Mouse (Mus musculus): ENCODE data around the gene Sgpp2.

DNA sequence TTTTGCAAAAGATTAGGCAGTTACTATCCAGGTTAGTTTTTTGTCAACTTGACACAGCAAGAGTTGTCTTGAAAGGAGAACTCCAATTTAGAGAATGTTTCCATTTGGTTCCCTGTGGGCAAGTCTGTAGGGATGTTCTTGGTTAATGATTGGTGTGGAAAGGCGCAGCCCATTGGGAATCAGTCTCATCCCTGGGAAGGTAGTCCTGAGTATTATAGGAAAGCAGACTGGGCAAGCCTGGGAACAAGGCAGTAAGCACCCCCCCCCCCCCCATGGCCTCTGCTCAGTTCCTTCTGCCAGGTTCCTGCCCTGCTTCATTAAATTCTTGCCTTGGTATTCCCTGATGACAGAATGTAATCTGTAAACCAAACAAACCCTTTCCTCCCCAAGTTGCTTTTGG, 19.7 kb downstream of the Sgpp2 start:
- TF ChIP-seq CTCF (IDR thresholded peaks at IDR 0.05; ENCODE audit: insufficient read depth, low read depth, low read length) (no peak), POLR2A (IDR thresholded peaks at IDR 0.05; ENCODE audit: insufficient read depth, low read depth, low read length) (no peak)

Measured in olfactory bulb, adult 2 months (tissue).